Mouse (Mus musculus) midbrain, embryonic 11.5 days (tissue): ENCODE results near the gene Ier5l. TPM values are rescaled to one million over a fixed set of nuclear protein-coding genes. Genes with fewer than 3 reads are reported as not detected.

Source experiments
- ATAC-seq: fragments of 200-750 bp; cut with Nextera tagmentation; 2 replicates; pipeline ENCODE4 v1.8.0; 2017; ENCODE audit warnings: moderate TSS enrichment, moderate library complexity; ENCODE audit not compliant: low FRiP score
- DNase-seq: peaks from one replicate; pipeline ENCODE4 v3.0.0; 2015; ENCODE audit warnings: low spot score; ENCODE audit errors: missing footprints
- H3K27ac ChIP-seq: fragments of 300-500 bp; sonication (generic); 2 replicates; pipeline ENCODE4 v1.5.1; 2014; ENCODE audit warnings: low read depth, low read length
- H3K27me3 ChIP-seq: fragments of 300-500 bp; sonication (generic); 2 replicates; pipeline ENCODE4 v1.6.1; 2014; ENCODE audit warnings: mild to moderate bottlenecking, low read length, moderate library complexity, mixed read lengths; ENCODE audit not compliant: control insufficient read depth, insufficient read depth
- H3K36me3 ChIP-seq: fragments of 300-500 bp; sonication (generic); 2 replicates; pipeline ENCODE4 v1.6.1; 2014; ENCODE audit warnings: mild to moderate bottlenecking, low read length, moderate library complexity, mixed read lengths; ENCODE audit not compliant: control insufficient read depth, insufficient read depth
- H3K4me1 ChIP-seq: fragments of 300-500 bp; sonication (generic); 2 replicates; pipeline ENCODE4 v1.6.1; 2014; ENCODE audit warnings: low read length; ENCODE audit not compliant: control insufficient read depth, insufficient read depth
- H3K4me2 ChIP-seq: fragments of 300-500 bp; sonication (generic); 2 replicates; pipeline ENCODE4 v1.6.1; 2014; ENCODE audit warnings: mild to moderate bottlenecking, moderate library complexity
- H3K4me3 ChIP-seq: fragments of 300-500 bp; sonication (generic); 2 replicates; pipeline ENCODE4 v1.5.1; 2014; ENCODE audit warnings: low read depth, low read length
- H3K9ac ChIP-seq: fragments of 300-500 bp; sonication (generic); 2 replicates; pipeline ENCODE4 v1.6.1; 2014; ENCODE audit warnings: low read length
- H3K9me3 ChIP-seq: fragments of 300-500 bp; sonication (generic); 2 replicates; pipeline ENCODE4 v1.6.1; 2016; ENCODE audit warnings: low read length; ENCODE audit not compliant: control insufficient read depth
- WGBS: fragments of 180-500 bp; shearing (Covaris S2); extraction: QIAGEN DNeasy Blood & Tissue Kit; methylation state at CpG from one replicate; pipeline ENCODE4 v1.1.7; 2014; 5-methylcytosine and 5-hydroxymethylcytosine counted together
- polyA plus RNA-seq: library from polyadenylated mRNA; unstranded; fragments of >200 nt; fragmentation: Nextera tagmentation; extraction: Ambion mirVana; gene quantifications from 2 replicates; pipeline ENCODE4 v1.2.1, GENCODE M21; 2014

The Ier5l gene
- polyA plus RNA-seq, 1 experiment from 2014 or later = 5.0 TPM

DNA sequence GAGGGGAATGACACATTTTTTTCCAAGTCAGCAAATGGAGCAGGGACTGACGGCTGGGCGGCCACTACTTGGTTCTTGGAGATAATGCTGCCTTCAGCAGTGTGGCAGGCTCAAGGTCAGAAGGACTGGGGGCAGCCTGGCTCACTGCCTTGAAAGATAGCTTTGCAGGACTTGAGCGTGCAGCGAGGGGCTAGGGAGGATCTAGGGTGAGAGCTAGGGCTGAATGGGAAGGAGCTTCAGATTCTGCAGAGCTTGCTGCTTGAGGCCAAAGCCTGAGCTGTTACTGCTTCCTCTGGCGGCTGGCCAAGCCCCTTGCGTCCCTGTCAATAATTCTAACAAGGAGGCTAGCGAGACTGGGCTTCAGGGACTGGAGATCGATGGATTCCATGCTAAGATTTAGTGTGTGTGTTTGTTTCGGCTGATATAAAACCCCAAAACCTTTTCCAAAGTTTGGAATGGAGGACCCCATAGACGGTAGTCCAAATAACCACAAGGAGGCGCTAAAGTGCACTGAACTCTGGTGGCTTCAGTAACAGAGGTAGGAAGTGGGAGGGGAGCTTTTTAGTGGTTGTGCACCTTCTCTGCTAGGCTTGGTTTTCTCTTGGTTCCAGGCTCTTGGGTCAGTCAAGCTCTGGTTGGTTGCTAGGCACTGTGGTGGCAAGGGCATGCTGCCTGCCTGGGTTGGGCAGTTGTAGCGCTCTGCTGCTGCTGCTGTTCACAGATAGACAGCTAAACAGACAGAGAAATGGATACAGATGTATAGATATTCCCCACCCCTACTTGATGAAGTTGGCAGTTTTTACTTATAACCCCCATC is 33.1 kb downstream of the Ier5l start:
- Histone ChIP-seq H3K27me3 (no peaks in the 10 kb centered on the region), H3K9me3 (no peaks in the 10 kb centered on the region), H3K27ac (peak overlapping the region; percentile 98), H3K9ac (peak overlapping the region; percentile 71), H3K36me3 (peaks cover 18% of the 10 kb centered on the region), H3K4me1 (peaks cover 52% of the 10 kb centered on the region), H3K4me2 (peak overlapping the region; percentile 40), H3K4me3 (no peak overlapping the region)
- WGBS = 19% methylated on average over 12 of the region's 12 CpGs
- peak; percentile 97 for DNase-seq
- ATAC-seq = peak; percentile 23; the same call in 1 of the 2 replicates

DNA sequence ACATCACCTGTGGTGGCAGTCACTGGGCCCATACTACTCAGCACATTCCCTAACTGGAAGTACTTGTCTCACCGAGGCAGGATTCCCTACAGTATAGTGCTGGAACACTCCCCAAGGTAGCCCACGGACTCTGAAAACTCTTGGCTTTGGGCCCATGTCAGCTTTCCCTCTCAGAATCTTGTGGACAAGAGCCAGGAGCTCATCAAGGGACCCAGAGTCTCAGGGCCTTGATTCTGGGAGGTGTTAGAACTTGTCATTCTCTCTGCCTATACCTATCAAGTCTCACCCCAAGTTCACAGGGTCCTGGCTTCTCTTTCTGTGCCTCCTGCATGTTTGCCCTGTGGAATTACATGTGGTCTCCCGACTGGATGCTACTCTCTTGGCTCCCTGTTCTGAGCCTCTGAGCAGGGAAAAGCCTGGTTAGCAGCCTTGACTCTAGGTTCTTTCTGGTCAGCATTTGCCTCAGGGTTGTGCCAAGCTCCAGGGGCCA is 33.8 kb downstream of the Ier5l start:
- Histone ChIP-seq H3K9ac (peak overlapping the region; percentile 3; the same call in 1 of the 2 replicates), H3K4me1 (peaks cover 46% of the 10 kb centered on the region)
- DNase-seq = no peak

DNA sequence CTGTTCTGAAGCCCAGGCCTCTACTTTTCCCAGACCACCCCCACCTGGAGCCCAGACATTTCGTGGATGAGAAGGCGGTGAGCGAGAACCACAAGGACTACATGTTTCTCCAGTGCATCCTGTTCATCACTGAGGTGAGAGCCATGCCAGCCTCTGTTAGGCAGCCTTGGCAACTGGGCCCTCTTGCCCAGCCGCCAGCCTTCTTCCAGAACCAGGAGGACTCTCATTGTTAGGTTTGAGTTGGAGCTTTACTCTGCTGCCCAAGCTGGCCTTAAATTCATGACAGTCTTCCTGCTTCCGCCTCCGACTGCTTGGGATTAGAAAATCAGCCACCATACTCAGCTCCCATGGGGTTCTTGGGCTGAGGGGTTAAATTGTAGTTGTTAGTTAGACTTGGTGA is 34.4 kb downstream of the Ier5l start:
- peaks cover 14% of the 10 kb centered on the region for H3K36me3 ChIP-seq
- no peaks in the 10 kb centered on the region for H3K9me3 ChIP-seq
- no peak overlapping the region for H3K4me2 ChIP-seq
- DNase-seq (no peak), ATAC-seq (no peak)
- no peak overlapping the region for H3K27ac ChIP-seq
- no peaks in the 10 kb centered on the region for H3K27me3 ChIP-seq
- WGBS = 95% methylated on average over 6 of the region's 6 CpGs
- H3K4me3 ChIP-seq = no peak overlapping the region
- peaks cover 41% of the 10 kb centered on the region for H3K4me1 ChIP-seq
- H3K9ac ChIP-seq = no peak overlapping the region

More for the DNA sequence above, 33.8 kb downstream of the Ier5l start:
- no peak overlapping the region for H3K4me3 ChIP-seq
- 79% methylated on average over 3 of the region's 3 CpGs for WGBS
- H3K27ac ChIP-seq = peak overlapping the region; percentile 98
- H3K27me3 ChIP-seq = no peaks in the 10 kb centered on the region
- H3K36me3 ChIP-seq = peaks cover 14% of the 10 kb centered on the region
- H3K9me3 ChIP-seq = no peaks in the 10 kb centered on the region
- H3K4me2 ChIP-seq = no peak overlapping the region
- no peak for ATAC-seq

DNA sequence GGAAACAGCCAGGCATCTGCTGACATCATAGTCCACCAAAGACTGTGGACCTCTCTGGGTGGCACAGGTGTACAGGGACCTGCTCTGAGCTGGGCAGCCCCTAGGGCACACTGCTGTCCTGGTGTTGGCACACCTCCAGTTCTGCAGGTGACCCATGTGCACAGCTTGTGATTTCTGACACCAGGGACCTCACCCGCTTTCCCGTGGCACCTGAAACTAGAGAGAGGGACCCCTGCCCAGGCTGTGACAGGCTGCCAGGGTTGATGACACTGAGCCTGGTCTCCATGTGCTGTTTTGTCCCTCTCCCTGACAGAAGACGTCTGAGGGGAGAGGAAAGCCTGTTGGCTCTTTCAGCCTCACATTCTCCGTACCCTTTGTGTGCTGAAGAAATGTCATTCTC is 36.2 kb downstream of the Ier5l start:
- Histone ChIP-seq H3K9me3 (no peaks in the 10 kb centered on the region), H3K27me3 (no peaks in the 10 kb centered on the region), H3K27ac (no peak overlapping the region), H3K4me2 (no peak overlapping the region), H3K4me3 (no peak overlapping the region), H3K36me3 (peaks cover 20% of the 10 kb centered on the region), H3K9ac (no peak overlapping the region), H3K4me1 (peaks cover 26% of the 10 kb centered on the region)
- ATAC-seq (no peak), DNase-seq (peak; percentile 66)
- WGBS = 93% methylated on average over 3 of the region's 4 CpGs

DNA sequence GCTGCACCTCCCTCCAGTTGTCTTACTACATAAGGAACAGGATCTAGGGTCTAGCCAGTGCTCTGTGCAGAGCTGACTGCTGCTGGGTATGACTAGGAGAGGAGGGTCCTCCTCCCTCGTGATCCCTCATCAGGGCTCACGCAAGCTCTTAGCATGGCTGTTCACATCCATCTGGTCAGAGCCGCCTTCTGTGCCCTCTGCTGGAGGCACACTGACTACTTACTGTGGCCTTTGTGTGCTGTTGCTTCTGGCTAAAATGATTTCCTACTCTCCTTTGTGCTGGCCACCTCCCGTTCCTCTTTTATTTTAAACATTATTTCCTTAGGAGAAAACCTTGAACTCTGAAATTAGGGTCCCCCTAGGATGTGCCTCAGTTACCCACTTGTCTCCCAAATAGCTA is 37.2 kb downstream of the Ier5l start:
- H3K36me3 ChIP-seq = peaks cover 20% of the 10 kb centered on the region
- ATAC-seq (no peak), DNase-seq (peak; percentile 53)
- H3K27ac ChIP-seq = no peak overlapping the region
- no peak overlapping the region for H3K4me3 ChIP-seq
- no peak overlapping the region for H3K4me2 ChIP-seq
- 87% methylated on average over 4 of the region's 4 CpGs for WGBS
- peaks cover 17% of the 10 kb centered on the region for H3K4me1 ChIP-seq
- H3K9ac ChIP-seq = no peak overlapping the region
- no peaks in the 10 kb centered on the region for H3K27me3 ChIP-seq
- H3K9me3 ChIP-seq = no peaks in the 10 kb centered on the region

DNA sequence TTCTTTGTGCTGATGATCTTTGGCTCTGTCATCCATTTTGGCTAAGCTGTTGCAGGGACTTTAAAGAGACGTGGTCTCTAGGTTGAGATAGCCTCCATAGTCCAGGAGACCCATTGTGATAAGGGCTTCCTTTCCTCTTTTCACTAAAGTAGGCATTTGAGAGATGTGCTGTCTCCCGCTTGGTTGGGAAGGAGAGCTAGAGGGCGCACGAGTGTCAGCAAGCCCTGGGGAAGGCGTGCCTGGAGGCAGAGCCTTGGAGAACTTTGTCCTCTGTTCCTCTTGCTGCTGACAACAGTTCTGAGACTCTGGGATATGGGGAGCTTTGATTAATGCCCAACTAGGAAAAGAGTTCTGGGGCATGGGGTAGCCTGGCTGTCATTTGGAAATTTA is 37.9 kb downstream of the Ier5l start:
- ATAC-seq (no peak), DNase-seq (no peak)
- WGBS = 81% methylated on average over 5 of the region's 5 CpGs
- Histone ChIP-seq H3K9me3 (no peaks in the 10 kb centered on the region), H3K9ac (no peak overlapping the region), H3K27ac (no peak overlapping the region), H3K4me3 (no peak overlapping the region), H3K4me1 (peaks cover 10% of the 10 kb centered on the region), H3K36me3 (peaks cover 20% of the 10 kb centered on the region), H3K27me3 (no peaks in the 10 kb centered on the region), H3K4me2 (no peak overlapping the region)

DNA sequence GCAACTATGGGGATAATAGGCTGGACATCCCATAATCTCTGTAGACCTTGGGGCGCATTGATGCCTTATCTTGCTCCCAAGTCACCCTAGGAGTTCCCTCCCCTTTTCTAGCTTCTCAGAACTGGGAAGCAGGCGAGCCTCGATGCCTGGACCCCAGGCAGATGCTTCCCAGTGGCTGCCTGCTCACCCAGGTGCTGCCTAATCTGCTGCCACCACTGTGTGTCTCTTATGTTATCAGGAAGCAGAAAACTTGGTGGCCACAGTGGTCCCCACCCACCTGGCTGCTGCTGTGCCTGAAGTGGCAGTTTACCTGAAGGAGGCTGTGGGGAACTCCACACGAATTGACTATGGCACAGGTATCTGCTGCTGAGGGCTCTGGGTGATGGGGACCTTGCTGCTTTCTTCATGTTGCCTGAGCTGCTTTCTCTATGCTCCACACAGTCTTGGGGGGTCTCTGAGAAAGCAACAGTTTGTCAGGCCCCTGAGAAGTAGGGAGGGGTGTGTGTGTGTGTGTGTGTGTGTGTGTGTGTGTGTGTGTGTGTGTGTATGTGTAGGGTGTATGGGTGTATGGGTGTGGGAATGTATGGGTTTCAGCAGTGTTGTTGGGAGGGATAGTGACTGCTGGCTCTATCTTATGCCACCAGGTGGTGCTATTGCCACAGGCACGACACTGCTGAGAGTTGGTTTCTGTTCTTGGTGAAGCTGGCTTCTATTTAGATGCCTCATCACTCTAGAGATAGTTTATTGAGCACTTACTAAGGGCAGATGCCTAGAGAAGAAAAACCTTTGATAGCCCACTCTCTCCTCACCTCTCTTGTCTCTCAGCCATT is 38.5 kb downstream of the Ier5l start:
- Histone ChIP-seq H3K9me3 (no peaks in the 10 kb centered on the region), H3K27me3 (no peaks in the 10 kb centered on the region), H3K4me1 (peaks cover 4% of the 10 kb centered on the region), H3K27ac (no peak overlapping the region), H3K4me2 (no peak overlapping the region), H3K9ac (no peak overlapping the region), H3K36me3 (peaks cover 23% of the 10 kb centered on the region), H3K4me3 (no peak overlapping the region)
- DNase-seq = peak; percentile 97
- WGBS = 51% methylated on average over 5 of the region's 5 CpGs
- ATAC-seq = peak; percentile 48; the same call in 1 of the 2 replicates

DNA sequence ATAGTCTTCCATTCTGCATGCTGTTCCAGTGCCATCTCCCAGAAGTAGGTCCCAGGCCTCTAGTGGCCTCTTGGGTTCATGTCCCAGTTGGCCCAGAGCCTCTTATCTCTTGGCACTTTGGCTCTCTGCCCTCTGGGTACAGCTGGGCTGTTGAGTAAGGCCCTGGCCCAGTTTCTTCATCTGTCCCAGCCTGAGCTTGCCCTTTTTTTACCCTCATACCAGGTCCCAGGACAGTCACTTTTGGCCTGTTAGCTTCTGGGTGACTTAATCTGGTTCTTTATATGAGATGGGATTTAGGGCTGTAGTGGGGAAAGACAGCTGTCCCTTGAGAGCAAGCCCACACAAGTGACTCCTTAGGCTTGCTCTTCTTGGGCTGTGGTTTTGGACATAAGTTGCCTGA is 44.9 kb downstream of the Ier5l start:
- Histone ChIP-seq H3K9me3 (no peaks in the 10 kb centered on the region), H3K36me3 (peaks cover 25% of the 10 kb centered on the region), H3K4me2 (no peak overlapping the region), H3K4me1 (no peaks in the 10 kb centered on the region), H3K27ac (no peak overlapping the region), H3K27me3 (no peaks in the 10 kb centered on the region), H3K4me3 (no peak overlapping the region), H3K9ac (no peak overlapping the region)
- DNase-seq (peak; percentile 47), ATAC-seq (no peak)
